Mouse (Mus musculus): Measurements from ENCODE around the gene Gstt3. TPM values are rescaled to one million over a fixed set of nuclear protein-coding genes. Genes with fewer than 3 reads are reported as not detected.
"Not testable (repeated sequence)": the region's sequence is repeated elsewhere in the genome, so short reads cannot be mapped to it uniquely, and the experiment has no call there.

Gstt3 gene
- total and polyA plus RNA-seq, 2 experiments from 2014 or later: 2.1 to 3.2 TPM

GRCm38 (mm10) chr10:75777885-75778284 is 3.3 kb downstream of the Gstt3 start:
- no peak for TF ChIP-seq EP300 (IDR thresholded peaks at IDR 0.05; ENCODE audit: low read depth)
- no peak for TF ChIP-seq CTCF (IDR thresholded peaks at IDR 0.05; ENCODE audit: low read depth)
- H3K27ac ChIP-seq (ENCODE audit: low read depth): no peak overlapping the region
- peaks cover 9% of the 10 kb centered on the region for H3K9me3 ChIP-seq (replicated peaks; ENCODE audit: control insufficient read depth, low read length)
- no peak overlapping the region for H3K9ac ChIP-seq (replicated peaks; ENCODE audit: low read depth, low read length)
- H3K36me3 ChIP-seq (replicated peaks; ENCODE audit: control insufficient read depth, insufficient read depth, low read length): no peaks in the 10 kb centered on the region
- WGBS: 63% methylated on average over 2 of the region's 2 CpGs
- H3K4me1 ChIP-seq (ENCODE audit: control insufficient read depth, insufficient read depth): 0 out of 2 replicates have a peak, but pooled peaks cover 5% of the 10 kb centered on the region
- DNase-seq (ENCODE audit: low spot score) (no peak), ATAC-seq (ENCODE audit: insufficient read depth, low read depth) (no peak)
- H3K27me3 ChIP-seq (ENCODE audit: control insufficient read depth, insufficient read depth, low read length): peaks cover 12% of the 10 kb centered on the region; the same call in 1 of the 2 replicates
- H3K4me3 ChIP-seq (ENCODE audit: low read depth, low read length): no peak overlapping the region
- no peak overlapping the region for H3K4me2 ChIP-seq (ENCODE audit: low read depth, low read length)

GRCm38 (mm10) chr10:75776562-75776961 is 4.7 kb downstream of the Gstt3 start:
- Histone ChIP-seq H3K4me1 (ENCODE audit: control insufficient read depth, insufficient read depth) (peaks cover 12% of the 10 kb centered on the region), H3K9me3 (replicated peaks; ENCODE audit: control insufficient read depth, low read length) (peaks cover 9% of the 10 kb centered on the region), H3K9ac (replicated peaks; ENCODE audit: low read depth, low read length) (no peak overlapping the region), H3K4me2 (ENCODE audit: low read depth, low read length) (no peak overlapping the region), H3K4me3 (ENCODE audit: low read depth, low read length) (no peak overlapping the region), H3K27ac (ENCODE audit: low read depth) (no peak overlapping the region), H3K36me3 (replicated peaks; ENCODE audit: control insufficient read depth, insufficient read depth, low read length) (no peaks in the 10 kb centered on the region), H3K27me3 (ENCODE audit: control insufficient read depth, insufficient read depth, low read length) (0 out of 2 replicates have a peak, but pooled peaks cover 7% of the 10 kb centered on the region)
- TF ChIP-seq CTCF (IDR thresholded peaks at IDR 0.05; ENCODE audit: low read depth) (no peak), EP300 (IDR thresholded peaks at IDR 0.05; ENCODE audit: low read depth) (no peak)
- WGBS: 75% methylated on average over 6 of the region's 6 CpGs
- DNase-seq (ENCODE audit: low spot score): no peak
- no peak for ATAC-seq (ENCODE audit: insufficient read depth, low read depth)

- Histone ChIP-seq H3K4me3 (ENCODE audit: low read depth, low read length) (no peak overlapping the region), H3K9ac (replicated peaks; ENCODE audit: low read depth, low read length) (no peak overlapping the region), H3K4me1 (ENCODE audit: control insufficient read depth, insufficient read depth) (peaks cover 8% of the 10 kb centered on the region), H3K4me2 (ENCODE audit: low read depth, low read length) (no peak overlapping the region), H3K9me3 (replicated peaks; ENCODE audit: control insufficient read depth, low read length) (peaks cover 9% of the 10 kb centered on the region), H3K36me3 (replicated peaks; ENCODE audit: control insufficient read depth, insufficient read depth, low read length) (no peaks in the 10 kb centered on the region), H3K27ac (ENCODE audit: low read depth) (no peak overlapping the region), H3K27me3 (ENCODE audit: control insufficient read depth, insufficient read depth, low read length) (0 out of 2 replicates have a peak, but pooled peaks cover 2% of the 10 kb centered on the region)
- ATAC-seq (ENCODE audit: insufficient read depth, low read depth): no peak
- TF ChIP-seq CTCF (IDR thresholded peaks at IDR 0.05; ENCODE audit: low read depth): no peak
- TF ChIP-seq EP300 (IDR thresholded peaks at IDR 0.05; ENCODE audit: low read depth): no peak
- WGBS: 82% methylated on average over 9 of the region's 9 CpGs
- DNase-seq (ENCODE audit: low spot score): no peak
Measured at GRCm38 (mm10) chr10:75774587-75774986, 6.6 kb downstream of the Gstt3 start.

GRCm38 (mm10) chr10:75774102-75774501 is 7.1 kb downstream of the Gstt3 start:
- WGBS: 89% methylated on average over 5 of the region's 5 CpGs
- Histone ChIP-seq H3K9ac (replicated peaks; ENCODE audit: low read depth, low read length) (no peak overlapping the region), H3K36me3 (replicated peaks; ENCODE audit: control insufficient read depth, insufficient read depth, low read length) (no peaks in the 10 kb centered on the region), H3K4me3 (ENCODE audit: low read depth, low read length) (no peak overlapping the region), H3K9me3 (replicated peaks; ENCODE audit: control insufficient read depth, low read length) (peaks cover 9% of the 10 kb centered on the region), H3K4me2 (ENCODE audit: low read depth, low read length) (no peak overlapping the region), H3K4me1 (ENCODE audit: control insufficient read depth, insufficient read depth) (peaks cover 8% of the 10 kb centered on the region), H3K27me3 (ENCODE audit: control insufficient read depth, insufficient read depth, low read length) (no peaks in the 10 kb centered on the region), H3K27ac (ENCODE audit: low read depth) (no peak overlapping the region)
- no peak for TF ChIP-seq CTCF (IDR thresholded peaks at IDR 0.05; ENCODE audit: low read depth)
- TF ChIP-seq EP300 (IDR thresholded peaks at IDR 0.05; ENCODE audit: low read depth): no peak
- DNase-seq (ENCODE audit: low spot score) (no peak), ATAC-seq (ENCODE audit: insufficient read depth, low read depth) (no peak)

GRCm38 (mm10) chr10:75772795-75773664 is 8.2 kb downstream of the Gstt3 start, which contains the start of gene Ddt:
Ddt (minus strand) TSS chr10:75773414.
- no peak within 1 kb of the TSS for H3K27ac ChIP-seq (ENCODE audit: low read depth)
- H3K4me3 ChIP-seq (ENCODE audit: low read depth, low read length): peak within 1 kb of the TSS; percentile 67
- peak; percentile 21; the same call in 1 of the 2 replicates for TF ChIP-seq CTCF (IDR thresholded peaks at IDR 0.05; ENCODE audit: low read depth)
- 0 out of 2 replicates have a peak, but pooled peaks have one; percentile 40 for TF ChIP-seq EP300 (IDR thresholded peaks at IDR 0.05; ENCODE audit: low read depth)
- WGBS: under 1% methylated on average over 47 of the region's 47 CpGs
- peak within 1 kb of the TSS; percentile 99 for H3K4me2 ChIP-seq (ENCODE audit: low read depth, low read length)
- ATAC-seq (ENCODE audit: insufficient read depth, low read depth) (peak; percentile 96), DNase-seq (ENCODE audit: low spot score) (peak; percentile 93)
- no peaks in the 10 kb centered on the region for H3K27me3 ChIP-seq (ENCODE audit: control insufficient read depth, insufficient read depth, low read length)
- no peaks in the 10 kb centered on the region for H3K9me3 ChIP-seq (replicated peaks; ENCODE audit: control insufficient read depth, low read length)
- peaks cover 8% of the 10 kb centered on the region for H3K4me1 ChIP-seq (ENCODE audit: control insufficient read depth, insufficient read depth)
- no peaks in the 10 kb centered on the region for H3K36me3 ChIP-seq (replicated peaks; ENCODE audit: control insufficient read depth, insufficient read depth, low read length)
- H3K9ac ChIP-seq (replicated peaks; ENCODE audit: low read depth, low read length): peak within 1 kb of the TSS; percentile 66

- not testable (repeated sequence) for H3K27ac ChIP-seq (ENCODE audit: low read depth); ATAC-seq (ENCODE audit: insufficient read depth, low read depth); H3K9me3 ChIP-seq (replicated peaks; ENCODE audit: control insufficient read depth, low read length); H3K4me2 ChIP-seq (ENCODE audit: low read depth, low read length); H3K27me3 ChIP-seq (ENCODE audit: control insufficient read depth, insufficient read depth, low read length); H3K9ac ChIP-seq (replicated peaks; ENCODE audit: low read depth, low read length); H3K4me1 ChIP-seq (ENCODE audit: control insufficient read depth, insufficient read depth); H3K4me3 ChIP-seq (ENCODE audit: low read depth, low read length); DNase-seq (ENCODE audit: low spot score); H3K36me3 ChIP-seq (replicated peaks; ENCODE audit: control insufficient read depth, insufficient read depth, low read length)
- 21% methylated on average over 5 of the region's 5 CpGs for whole genome bisulfite sequencing
Measured at GRCm38 (mm10) chr10:75767756-75768155, 13.5 kb downstream of the Gstt3 start.

Data from heart, postnatal 0 days (tissue).